Mouse (Mus musculus): ENCODE measurements at regions not wholly inside any gene's neighbourhood (a gene's known extent, or its start where the extent isn't known, plus 50 kb on each side); places are given as distances from the start of the nearest gene placed in this dataset.
A peak's percentile ranks its signal among the peaks of the same experiment; 100 is the strongest.
"Not testable (repeated sequence)": the region's sequence is repeated elsewhere in the genome, so short reads cannot be mapped to it uniquely, and the experiment has no call there.

GRCm38 (mm10) chr6:13763636-13764035 lies 76.1 kb downstream of the Gpr85 start:
- DNase-seq (ENCODE audit: low spot score in 2 of 2), result not testable (repeated sequence)

- DNase-seq (ENCODE audit: low spot score in 2 of 2), result no peak
Observed at GRCm38 (mm10) chr6:13759431-13759830, 80.3 kb downstream of the Gpr85 start.

GRCm38 (mm10) chr6:13758946-13759345 lies 80.8 kb downstream of the Gpr85 start:
- DNase-seq (ENCODE audit: low spot score in 2 of 2), result no peak

GRCm38 (mm10) chr6:13748931-13749638 lies 71.3 kb upstream of the Bmt2 start:
- no peak for DNase-seq (ENCODE audit: low spot score in 2 of 2)

GRCm38 (mm10) chr6:13747969-13748368 lies 70.2 kb upstream of the Bmt2 start:
- DNase-seq (ENCODE audit: low spot score in 2 of 2), result no peak

GRCm38 (mm10) chr6:13746577-13747482 lies 69.1 kb upstream of the Bmt2 start:
- DNase-seq (ENCODE audit: low spot score in 2 of 2), result peak; percentile 39 to 48

All from right cerebral cortex, postnatal 10 days (tissue).